Mouse (Mus musculus) liver, adult 2 months (tissue): ENCODE data around the gene Hmgn2. TPM values are rescaled to one million over a fixed set of nuclear protein-coding genes. Genes with fewer than 3 reads are reported as not detected.

Experiments used
- DNase-seq: peaks from one replicate; pipeline ENCODE4 v3.0.0-alpha.2; 2011; ENCODE audit warnings: low read depth, low spot score; ENCODE audit errors: extremely low read depth
- H3K27ac ChIP-seq: fragments of 200-500 bp; replicated peaks from 2 replicates; pipeline ENCODE4 v1.5.1; 2012; ENCODE audit warnings: low read depth, mild to moderate bottlenecking, control low read depth, inconsistent platforms, low read length; ENCODE audit not compliant: insufficient read depth
- H3K27me3 ChIP-seq: fragments of 200-500 bp; 2 replicates; pipeline ENCODE4 v1.6.1; 2012; ENCODE audit warnings: mild to moderate bottlenecking, moderate library complexity, low read length, inconsistent platforms; ENCODE audit not compliant: control insufficient read depth, insufficient read depth
- H3K36me3 ChIP-seq: fragments of 200-500 bp; 2 replicates; pipeline ENCODE4 v1.6.1; 2012; ENCODE audit warnings: low read length, inconsistent platforms; ENCODE audit not compliant: control insufficient read depth, insufficient read depth
- H3K4me1 ChIP-seq: fragments of 200-500 bp; 2 replicates; pipeline ENCODE4 v1.6.1; 2011; ENCODE audit warnings: low read length; ENCODE audit not compliant: control insufficient read depth, insufficient read depth
- H3K4me3 ChIP-seq: fragments of 200-500 bp; 2 replicates; pipeline ENCODE4 v1.5.1; 2011; ENCODE audit warnings: low read depth, mild to moderate bottlenecking, control low read depth, low read length, moderate library complexity; ENCODE audit not compliant: insufficient read depth
- H3K79me2 ChIP-seq: fragments of 200-500 bp; 2 replicates; pipeline ENCODE4 v1.6.1; 2012; ENCODE audit warnings: inconsistent platforms, mild to moderate bottlenecking, low read length, moderate library complexity; ENCODE audit not compliant: control insufficient read depth, insufficient read depth
- H3K9ac ChIP-seq: fragments of 200-500 bp; 2 replicates; pipeline ENCODE4 v1.6.1; 2012; ENCODE audit warnings: low read depth, mild to moderate bottlenecking, control low read depth, inconsistent platforms, low read length
- CTCF ChIP-seq: fragments of 200-500 bp; IDR thresholded peaks from 2 replicates; pipeline ENCODE4 v1.5.1; 2011; ENCODE audit warnings: low read depth, low read length, control low read depth
- POLR2A ChIP-seq: fragments of 200-500 bp; IDR thresholded peaks from 2 replicates; pipeline ENCODE4 v1.6.1; 2011; ENCODE audit warnings: low read length, control low read depth; ENCODE audit not compliant: insufficient read depth; ENCODE audit errors: extremely low read depth
- WGBS: fragments of 180-500 bp; shearing (Covaris S2); methylation state at CpG from one replicate; pipeline ENCODE4 v1.1.7; 2018; 5-methylcytosine and 5-hydroxymethylcytosine counted together
- polyA plus RNA-seq: library from polyadenylated mRNA; depleted of rRNA; stranded (reverse); fragments of >200 nt; gene quantifications from 2 replicates; pipeline ENCODE4 v1.2.3, GENCODE M21; 2012; rRNA removed
- total RNA-seq: library from RNA; depleted of rRNA; stranded (reverse); fragments of >200 nt; gene quantifications from 2 replicates; pipeline ENCODE4 v1.2.3, GENCODE M21; 2014; rRNA removed

Hmgn2 gene
- total RNA-seq, result 21.1 and 35.2 TPM in 2 replicates
- polyA plus RNA-seq, result 3.1 and 3.7 TPM in 2 replicates

DNA sequence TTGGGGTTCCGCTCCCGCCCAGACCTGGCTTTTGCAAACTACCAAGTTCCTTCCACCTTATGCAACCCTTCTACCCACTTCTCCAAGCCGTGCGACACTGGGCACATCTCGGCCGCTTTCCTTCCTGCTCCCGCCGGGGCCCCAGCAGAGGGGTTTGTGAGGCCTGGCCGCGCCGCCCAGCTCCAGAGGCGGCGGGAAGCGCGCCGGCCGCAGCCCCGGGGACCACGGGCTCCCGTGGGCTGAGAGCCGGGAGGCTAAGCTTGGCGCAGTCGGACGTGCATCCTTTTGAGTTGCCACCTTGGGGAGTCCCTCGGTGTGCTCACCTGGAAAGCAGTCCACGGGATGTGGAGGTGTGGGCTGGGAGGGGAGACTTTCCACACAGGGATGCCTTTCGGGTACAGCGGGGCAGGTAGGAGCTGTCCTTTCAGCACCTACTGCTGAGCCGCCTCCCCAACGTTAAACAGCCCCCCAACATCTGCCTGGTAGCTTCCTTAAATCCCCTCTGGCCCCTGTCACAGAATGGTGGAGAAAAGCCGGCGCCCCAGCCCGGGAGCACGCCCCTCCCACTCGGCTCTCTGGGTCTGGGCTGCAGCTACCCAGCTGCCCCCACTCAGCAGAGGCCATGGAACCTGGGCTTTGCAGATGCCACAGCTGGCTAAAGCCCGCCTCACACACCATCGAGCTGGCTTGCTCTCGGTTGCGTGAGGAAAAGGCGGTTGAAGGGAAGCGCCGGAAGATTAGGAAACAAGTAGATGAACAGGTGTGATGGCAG lies at the start of gene Hmgn2:
Gene Hmgn2 (minus strand): TSS at position 501 of the 772 bp plus-strand sequence.
- Histone ChIP-seq H3K4me1 (peaks cover 3% of the 10 kb centered on the region; the same call in 1 of the 2 replicates), H3K4me3 (peak within 1 kb of the TSS; percentile 91), H3K79me2 (no peaks in the 10 kb centered on the region), H3K27ac (peak within 1 kb of the TSS; percentile 72), H3K36me3 (peaks cover 7% of the 10 kb centered on the region), H3K27me3 (no peaks in the 10 kb centered on the region), H3K9ac (peak within 1 kb of the TSS; percentile 96)
- WGBS, result 2% methylated on average over 42 of the region's 42 CpGs
- TF ChIP-seq POLR2A (no peak), CTCF (no peak)
- DNase-seq, result peak; percentile 13

DNA sequence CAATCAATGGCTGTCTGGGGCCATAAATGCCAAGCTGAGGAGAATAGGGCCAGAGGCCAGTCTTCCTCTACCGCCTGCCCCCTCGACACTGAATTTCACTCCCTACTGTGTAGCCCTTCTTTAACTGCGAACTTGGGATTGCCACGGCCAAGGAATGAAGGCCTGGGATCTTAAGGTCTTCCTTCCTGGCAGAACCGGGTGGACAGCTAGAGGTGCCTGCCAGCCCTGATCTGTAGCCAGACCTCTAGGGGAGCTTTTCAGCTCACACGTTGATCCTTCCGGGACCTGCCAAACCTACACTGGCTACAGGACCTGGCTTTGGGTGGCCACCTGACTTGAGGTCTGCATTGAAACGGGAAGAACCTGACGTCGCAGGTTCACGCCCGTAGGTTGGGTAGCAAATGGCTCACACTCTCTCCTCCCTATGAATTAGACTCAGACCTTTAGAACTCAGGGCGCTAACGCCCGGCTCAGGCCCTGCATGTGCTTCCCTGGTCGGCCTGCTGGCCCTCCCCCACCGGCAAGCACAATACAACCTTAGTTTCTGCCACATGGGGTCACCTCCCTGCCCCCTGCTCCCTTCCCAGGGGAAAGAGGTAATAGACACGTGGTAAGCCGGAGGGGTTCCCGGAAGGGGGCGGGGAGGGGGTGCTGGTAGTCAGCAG lies 48.9 kb upstream of the Hmgn2 start:
- WGBS, result 6% methylated on average over 21 of the region's 21 CpGs

DNA sequence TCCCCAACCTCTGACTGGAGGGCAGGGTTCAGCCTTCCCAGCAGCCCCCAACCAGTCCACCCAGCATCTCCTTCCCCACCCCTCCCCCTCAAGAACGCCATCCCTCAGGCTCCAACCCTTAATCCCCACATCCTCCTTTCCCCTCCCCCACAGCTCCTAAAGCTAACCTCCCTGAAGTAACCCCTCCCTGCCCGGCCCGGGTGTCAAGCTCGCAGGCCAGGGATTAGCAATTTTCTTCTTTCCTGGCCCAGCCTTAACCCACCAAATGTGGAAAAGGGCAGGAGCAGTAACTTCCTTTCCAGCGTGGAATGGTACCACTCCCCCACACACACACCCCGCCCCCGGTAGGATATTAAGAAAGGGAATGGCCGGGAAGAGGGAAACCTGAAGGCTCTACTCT lies 48.3 kb upstream of the Hmgn2 start:
- no peak for DNase-seq
- no peaks in the 10 kb centered on the region for H3K79me2 ChIP-seq
- H3K36me3 ChIP-seq, result no peaks in the 10 kb centered on the region
- H3K4me1 ChIP-seq, result no peaks in the 10 kb centered on the region
- H3K9ac ChIP-seq, result no peak overlapping the region
- no peak overlapping the region for H3K4me3 ChIP-seq
- 9% methylated on average over 8 of the region's 8 CpGs for WGBS
- TF ChIP-seq POLR2A (no peak), CTCF (no peak)
- H3K27ac ChIP-seq, result no peak overlapping the region
- peaks cover 28% of the 10 kb centered on the region for H3K27me3 ChIP-seq

More for the DNA sequence above, 48.9 kb upstream of the Hmgn2 start:
- Histone ChIP-seq H3K9ac (no peak overlapping the region), H3K27ac (no peak overlapping the region), H3K36me3 (no peaks in the 10 kb centered on the region), H3K4me3 (no peak overlapping the region), H3K79me2 (no peaks in the 10 kb centered on the region), H3K27me3 (peaks cover 28% of the 10 kb centered on the region), H3K4me1 (no peaks in the 10 kb centered on the region)
- TF ChIP-seq CTCF, result no peak
- no peak for TF ChIP-seq POLR2A
- DNase-seq, result no peak

DNA sequence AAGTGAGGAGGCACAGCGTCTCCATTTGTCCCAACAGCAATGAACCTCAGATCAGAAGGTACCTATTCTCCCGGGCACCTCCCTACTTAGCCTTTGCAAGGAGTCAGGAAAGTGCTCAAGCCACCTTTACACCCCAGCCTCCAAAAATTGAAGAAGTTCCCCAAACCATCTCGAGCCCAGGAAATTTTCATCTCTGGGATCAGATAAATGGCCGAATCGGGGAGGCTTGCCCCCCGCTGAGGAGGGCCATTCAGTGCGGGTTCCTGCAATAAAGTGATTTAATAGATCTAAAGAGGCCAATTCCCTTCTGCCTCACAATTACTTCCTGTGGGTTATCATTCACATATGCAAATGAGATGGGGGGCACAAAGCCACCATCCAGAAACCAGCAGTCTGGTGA lies 47.8 kb upstream of the Hmgn2 start:
- H3K4me1 ChIP-seq, result no peaks in the 10 kb centered on the region
- H3K36me3 ChIP-seq, result no peaks in the 10 kb centered on the region
- DNase-seq, result no peak
- H3K27ac ChIP-seq, result no peak overlapping the region
- TF ChIP-seq POLR2A (no peak), CTCF (no peak)
- no peak overlapping the region for H3K4me3 ChIP-seq
- H3K9ac ChIP-seq, result no peak overlapping the region
- H3K79me2 ChIP-seq, result no peaks in the 10 kb centered on the region
- H3K27me3 ChIP-seq, result peaks cover 28% of the 10 kb centered on the region
- 39% methylated on average over 7 of the region's 7 CpGs for WGBS

DNA sequence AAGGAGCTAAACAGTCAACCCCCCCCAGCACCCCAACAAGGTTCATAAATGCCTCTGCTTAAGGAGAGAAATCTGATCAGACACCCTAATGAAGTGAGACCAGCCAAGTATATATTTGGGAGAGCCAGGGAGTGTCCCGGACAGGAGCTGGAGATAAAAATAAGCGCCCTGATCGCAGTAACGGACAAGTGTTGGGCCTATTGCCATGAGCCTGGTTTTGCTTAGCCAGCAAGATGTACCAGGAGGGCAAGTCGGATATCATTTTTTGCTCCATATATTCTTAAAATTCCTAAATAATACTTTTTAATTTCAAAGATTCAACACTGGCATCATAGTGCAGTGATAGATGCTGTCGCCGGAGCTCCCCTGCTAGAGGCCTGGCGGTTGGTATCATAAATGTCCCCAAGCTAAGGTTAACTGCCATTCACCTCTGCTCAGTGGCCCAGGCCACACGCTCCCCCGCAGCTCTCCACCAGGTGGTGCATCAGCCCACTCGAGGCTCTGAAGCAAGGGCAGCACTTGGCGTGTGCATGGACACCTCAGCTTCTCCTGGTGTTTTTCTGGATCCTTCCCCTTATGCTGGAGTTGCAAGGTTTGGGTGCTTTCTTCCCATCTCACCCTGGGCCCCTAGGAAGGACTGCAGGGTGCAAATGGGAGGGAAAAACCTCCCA lies 44.5 kb upstream of the Hmgn2 start:
- TF ChIP-seq CTCF (0 out of 2 replicates have a peak, but pooled peaks have one; percentile 16), POLR2A (no peak)
- DNase-seq, result no peak
- Histone ChIP-seq H3K9ac (no peak overlapping the region), H3K4me1 (no peaks in the 10 kb centered on the region), H3K4me3 (no peak overlapping the region), H3K27ac (no peak overlapping the region), H3K36me3 (no peaks in the 10 kb centered on the region), H3K79me2 (no peaks in the 10 kb centered on the region), H3K27me3 (peaks cover 12% of the 10 kb centered on the region)
- 70% methylated on average over 12 of the region's 12 CpGs for whole genome bisulfite sequencing
